In the genomic region with DNA sequence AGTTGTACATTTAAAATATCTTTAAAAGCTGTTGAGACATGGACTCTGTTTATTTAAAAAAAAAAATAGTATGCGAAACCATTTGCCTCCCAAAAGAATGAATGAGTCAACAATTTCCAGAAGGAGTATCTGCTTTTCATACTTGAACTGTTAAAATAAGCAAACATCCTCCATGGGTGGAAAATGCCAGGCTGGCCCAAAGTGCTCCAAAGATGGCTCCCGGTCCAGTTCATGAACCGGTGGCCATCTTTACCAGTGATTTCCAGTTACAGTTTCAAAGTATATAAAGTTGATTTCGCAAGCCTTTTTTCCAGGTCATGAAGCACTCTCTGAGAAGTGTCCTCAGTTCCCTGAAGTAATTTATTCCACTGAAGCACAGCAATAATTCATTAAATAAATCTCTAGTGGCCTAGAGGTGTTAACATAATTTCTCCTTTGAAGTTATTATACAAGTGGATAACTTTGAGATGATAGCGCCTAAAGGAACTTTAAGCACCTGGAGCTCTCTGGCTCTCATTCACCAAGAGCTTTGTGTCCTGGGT, we compare ENCODE assay signal across 18 mouse cellular contexts. TPM values are rescaled to one million over a fixed set of nuclear protein-coding genes. Genes with fewer than 3 reads are reported as not detected.
"Had no signal": no experiment of that assay in that cellular context is flagged by ENCODE, and none has a peak within 500 bp of the region (broad histone marks: within the 10 kb centered on the region; RNA-seq: fewer than 3 reads in every experiment).

No protein-coding gene starts in this region.

- H3K27me3 ChIP-seq: limb, embryonic 12.5 days; limb, embryonic 15.5 days; midbrain, embryonic 15.5 days; neural tube, embryonic 12.5 days; neural tube, embryonic 15.5 days; stomach, embryonic 15.5 days had no signal

- H3K4me3 ChIP-seq: limb, embryonic 12.5 days; limb, embryonic 15.5 days; midbrain, embryonic 12.5 days; midbrain, embryonic 15.5 days; neural tube, embryonic 12.5 days; neural tube, embryonic 15.5 days; stomach, embryonic 15.5 days had no signal

- ATAC-seq: intestine, embryonic 16.5 days; liver, postnatal 0 days; midbrain, embryonic 15.5 days had no signal

- DNase-seq: kidney, adult 18-20 months; kidney, postnatal 10 days; kidney, postnatal 36 days; left cerebral cortex, postnatal 4 days; liver, postnatal 0 days; lung, embryonic 14.5 days; right cerebral cortex, postnatal 25 days; spleen, adult 18-20 months; thymus, postnatal 36 days had no signal

- H3K36me3 ChIP-seq: limb, embryonic 12.5 days; limb, embryonic 15.5 days; midbrain, embryonic 12.5 days; midbrain, embryonic 15.5 days; neural tube, embryonic 12.5 days; neural tube, embryonic 15.5 days; stomach, embryonic 15.5 days had no signal

RNA-seq across cellular contexts. Expression of gene Steap2, which starts 1.1 kb away (rescaled TPM):
- polyA plus RNA-seq: macrophage had no signal

RNA-seq across cellular contexts. Expression of gene Cfap69, which starts 31.4 kb away (rescaled TPM):
- polyA plus RNA-seq: macrophage had no signal

RNA-seq across cellular contexts. Expression of gene Steap1, which starts 53.7 kb away (rescaled TPM):
- polyA plus RNA-seq: macrophage had no signal
